Mouse (Mus musculus): Measurements from ENCODE around the gene Ctbs.
"Not testable (repeated sequence)": the region's sequence is repeated elsewhere in the genome, so short reads cannot be mapped to it uniquely, and the experiment has no call there.

Gene Ctbs

GRCm38 (mm10) chr3:146449745-146450250 lies at the start of gene Ctbs:
TSS of gene Ctbs (plus strand) at chr3:146449795.
- DNase-seq: no peak

- no peak for DNase-seq
Measured at GRCm38 (mm10) chr3:146403770-146404169, 45.8 kb upstream of the Ctbs start.

DNA sequence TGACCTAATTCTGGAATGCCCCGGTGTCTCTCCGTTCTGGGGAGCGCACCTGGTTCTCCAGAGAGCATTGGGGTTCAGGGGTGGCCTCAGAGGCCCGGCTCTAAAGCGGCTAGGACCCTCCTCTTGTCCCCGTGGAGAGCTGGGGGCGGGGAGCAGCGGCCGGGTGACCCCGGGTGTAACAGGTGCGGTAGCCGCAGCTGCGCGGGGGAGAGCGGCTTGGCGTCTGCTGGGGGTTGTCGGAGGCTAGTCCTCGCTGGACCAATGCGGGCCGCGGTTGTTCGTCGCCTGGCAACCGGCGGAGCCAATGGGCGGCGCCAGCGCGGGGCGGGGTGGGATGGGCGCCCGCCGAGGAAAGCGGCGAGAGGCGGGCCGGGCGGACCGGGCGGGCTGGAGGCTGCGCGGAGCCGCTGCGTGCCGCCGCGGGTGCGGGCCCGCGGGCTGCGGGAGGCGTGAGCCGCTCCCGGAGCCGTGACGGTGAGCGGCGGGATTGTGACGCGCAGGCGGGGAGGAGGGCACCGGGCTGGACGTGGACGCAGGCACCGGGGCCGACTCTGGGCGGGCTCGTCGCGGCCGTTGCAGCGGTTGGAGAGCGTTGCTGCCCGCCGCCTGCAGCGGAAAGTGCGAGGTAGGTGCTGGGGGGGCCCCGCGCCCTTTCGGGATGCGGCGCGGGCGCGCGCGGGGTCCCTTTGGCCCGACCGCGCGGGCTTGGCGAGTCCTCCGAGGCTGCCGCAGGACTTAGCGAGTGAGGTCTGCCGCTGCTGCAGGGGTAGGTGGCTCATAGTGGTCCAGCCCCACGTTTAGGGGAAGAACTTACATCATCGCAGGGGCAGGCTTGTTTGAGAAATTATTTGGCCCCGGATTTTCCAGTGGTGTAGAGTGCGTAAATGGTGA lies 45.0 kb upstream of the Ctbs start, which contains the start of gene Ssx2ip:
Gene Ssx2ip, plus strand, starts transcription at position 332 of the 891 bp plus-strand sequence.
- DNase-seq: peak; percentile 98

DNA sequence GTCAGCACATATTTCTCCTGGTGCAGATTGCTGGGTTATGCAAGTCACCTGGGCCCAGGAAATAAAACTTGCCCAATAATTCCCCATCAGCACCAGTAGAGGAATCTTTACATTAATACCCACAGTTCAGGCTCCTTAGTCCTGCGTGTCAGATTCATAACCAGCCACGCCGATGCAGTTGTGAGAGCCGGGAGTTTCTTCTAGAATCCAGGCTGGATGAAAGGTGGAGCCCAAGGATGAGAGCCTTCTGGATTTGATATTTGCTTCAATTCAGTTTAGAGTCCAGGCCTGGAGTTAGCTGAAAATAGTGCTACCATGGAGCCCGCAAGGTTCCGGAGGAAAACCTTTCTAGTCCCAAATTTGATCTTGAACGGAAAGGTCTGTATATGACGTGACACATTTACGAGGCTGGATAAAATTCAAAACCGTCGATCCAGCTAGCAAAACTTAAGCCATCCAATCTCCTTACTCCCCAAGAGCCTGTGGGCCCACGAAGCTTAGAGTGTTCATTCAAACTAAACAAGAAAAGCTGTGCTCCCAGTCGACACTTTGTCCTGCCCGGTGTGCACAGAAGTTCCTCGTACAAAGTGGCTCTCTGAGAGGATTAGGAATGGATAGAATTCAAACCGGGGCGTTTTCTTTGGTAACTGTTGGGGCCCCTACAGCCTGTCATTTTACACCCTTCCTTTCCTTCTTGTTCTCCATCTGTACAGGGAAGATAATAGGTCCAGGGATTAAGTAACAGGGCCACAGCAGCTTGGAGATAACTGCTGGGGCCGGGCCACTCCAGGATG lies 44.2 kb upstream of the Ctbs start:
- no peak for DNase-seq

- DNase-seq: peak; percentile 69
Measured at GRCm38 (mm10) chr3:146406007-146406341, 43.6 kb upstream of the Ctbs start.

- peak; percentile 38 for DNase-seq
Measured at GRCm38 (mm10) chr3:146407086-146407721, 42.4 kb upstream of the Ctbs start.

- no peak for DNase-seq
Measured at GRCm38 (mm10) chr3:146410114-146410513, 39.5 kb upstream of the Ctbs start.

GRCm38 (mm10) chr3:146412008-146412407 lies 37.6 kb upstream of the Ctbs start:
- no peak for DNase-seq

GRCm38 (mm10) chr3:146412480-146412879 lies 37.1 kb upstream of the Ctbs start:
- DNase-seq: no peak

DNA sequence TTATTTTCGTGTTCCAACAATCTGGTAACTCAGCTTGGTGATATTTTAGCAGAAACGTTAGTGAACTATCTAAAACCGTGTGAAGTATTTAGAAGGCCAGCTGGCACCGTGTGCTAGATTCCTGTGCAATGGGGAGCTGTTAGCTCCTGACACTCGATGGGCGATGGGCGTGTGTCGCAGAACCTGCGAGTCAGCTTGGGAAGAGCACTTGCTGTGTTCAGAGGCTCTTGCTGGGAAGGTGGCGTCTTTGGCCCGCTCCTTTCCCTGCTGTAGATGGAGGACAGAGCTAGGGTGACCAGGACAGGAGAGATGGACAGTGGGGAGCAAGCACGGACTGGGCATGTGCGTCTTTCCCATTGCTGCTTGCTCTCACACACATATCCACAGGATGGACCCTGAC lies 36.6 kb upstream of the Ctbs start:
- no peak for DNase-seq

GRCm38 (mm10) chr3:146413992-146414391 lies 35.6 kb upstream of the Ctbs start:
- no peak for DNase-seq

GRCm38 (mm10) chr3:146414555-146414954 lies 35.0 kb upstream of the Ctbs start:
- DNase-seq: peak; percentile 50

- DNase-seq: no peak
Measured at GRCm38 (mm10) chr3:146417873-146418272, 31.7 kb upstream of the Ctbs start.

- DNase-seq: no peak
Measured at GRCm38 (mm10) chr3:146418901-146419300, 30.7 kb upstream of the Ctbs start.

DNA sequence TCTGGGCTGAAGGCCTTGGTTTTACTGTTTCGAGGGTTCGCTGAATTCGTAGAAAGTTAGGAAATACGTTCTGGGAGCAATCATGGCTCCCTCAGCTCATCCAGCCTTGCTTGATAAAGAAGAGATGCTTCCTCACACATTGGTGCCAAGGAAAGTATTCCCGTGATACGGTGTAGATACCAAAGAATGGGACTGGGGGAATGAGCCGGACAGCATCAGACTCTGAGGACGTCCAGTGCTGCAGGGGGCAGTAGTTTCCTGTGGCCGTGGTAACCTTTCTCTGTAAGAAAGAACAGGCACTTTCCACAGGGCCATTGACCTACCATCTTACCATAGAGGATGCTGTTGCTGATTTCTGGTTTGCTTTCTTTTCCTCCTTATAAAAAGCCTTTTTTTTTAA lies 30.1 kb upstream of the Ctbs start:
- DNase-seq: no peak

GRCm38 (mm10) chr3:146419992-146420537 lies 29.5 kb upstream of the Ctbs start:
- DNase-seq: no peak

DNA sequence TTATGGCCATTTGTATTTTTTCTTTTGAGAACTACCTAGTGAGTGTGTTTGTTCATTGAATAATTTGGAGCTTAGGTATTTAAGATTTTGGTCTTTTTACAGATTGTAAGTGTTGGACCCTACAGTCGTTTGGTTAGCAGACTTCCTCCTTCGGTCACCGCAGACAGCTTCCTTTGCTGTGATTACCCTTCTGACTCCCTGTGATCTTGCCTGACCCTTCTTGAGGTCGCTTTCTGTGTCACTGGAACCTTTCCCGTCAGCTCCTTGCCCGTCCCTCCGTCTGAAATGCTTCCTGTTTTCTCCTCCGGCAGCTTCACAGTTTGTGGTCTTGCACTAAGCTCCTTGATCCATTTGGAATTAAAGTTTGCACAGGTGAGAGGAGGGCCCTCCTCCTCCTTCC lies 27.8 kb upstream of the Ctbs start:
- DNase-seq: no peak

- DNase-seq: no peak
Measured at GRCm38 (mm10) chr3:146423710-146424109, 25.9 kb upstream of the Ctbs start.

DNA sequence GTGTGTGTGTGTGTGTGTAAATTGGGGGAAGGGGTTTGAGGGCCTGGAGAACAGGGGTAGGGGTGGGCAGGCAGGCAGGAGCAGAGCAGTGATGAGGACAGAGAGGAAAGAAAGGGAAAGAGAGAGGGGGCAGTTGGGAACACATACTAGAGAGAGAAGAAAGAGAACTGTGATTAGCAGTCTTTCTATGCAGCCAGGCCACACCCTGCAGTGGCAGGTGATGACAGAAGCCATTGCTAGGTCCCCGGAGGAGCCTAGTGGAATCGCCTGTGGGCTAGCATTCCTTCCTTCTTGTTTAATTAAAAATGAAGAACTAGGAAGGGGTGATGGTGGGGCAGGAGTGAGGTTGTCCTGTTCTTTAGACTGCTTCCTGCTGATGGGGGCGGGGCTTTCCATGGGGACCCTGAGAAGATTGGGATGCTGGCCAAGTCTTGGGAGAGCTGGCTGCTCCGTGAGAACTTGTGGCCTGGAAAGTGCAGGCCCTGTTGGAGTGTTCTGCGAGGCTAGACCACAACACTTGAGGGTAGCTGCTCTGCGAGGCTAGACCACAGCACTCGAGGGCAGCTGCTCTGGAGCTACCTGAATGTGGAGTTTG lies 25.2 kb upstream of the Ctbs start:
- no peak for DNase-seq

DNA sequence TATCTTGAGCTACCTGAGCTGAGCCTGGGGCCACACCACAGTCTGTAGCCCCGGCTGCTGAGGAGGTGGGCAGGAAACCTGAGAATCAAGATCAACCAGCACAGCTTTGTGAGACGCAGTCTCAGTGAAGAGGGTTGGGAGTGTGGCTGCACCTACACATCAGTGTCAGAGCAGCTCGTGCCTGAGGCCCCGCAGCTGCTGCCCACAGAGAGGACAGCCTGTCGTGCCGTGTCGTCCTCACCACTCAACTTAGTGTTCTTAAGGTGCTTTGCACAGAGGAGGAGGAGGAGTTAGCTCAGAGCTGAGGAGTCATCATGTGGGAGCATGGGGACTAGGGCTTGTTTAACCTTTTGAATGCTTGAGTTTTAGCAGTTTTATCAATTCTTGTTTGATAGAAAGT lies 23.7 kb upstream of the Ctbs start:
- DNase-seq: no peak

- no peak for DNase-seq
Measured at GRCm38 (mm10) chr3:146426489-146426888, 23.1 kb upstream of the Ctbs start.

GRCm38 (mm10) chr3:146433063-146433462 lies 16.5 kb upstream of the Ctbs start:
- not testable (repeated sequence) for DNase-seq

All from kidney, adult 18-20 months (tissue).